Mouse (Mus musculus) olfactory bulb, adult 2 months (tissue): ENCODE data around the gene Gng8. TPM values are rescaled to one million over a fixed set of nuclear protein-coding genes. Genes with fewer than 3 reads are reported as not detected.

Experiments used
- H3K27ac ChIP-seq: fragments of 200-500 bp; 2 replicates; pipeline ENCODE4 v1.5.1; 2012; ENCODE audit warnings: low read depth, low read length; ENCODE audit not compliant: insufficient read depth
- H3K4me1 ChIP-seq: fragments of 200-500 bp; 2 replicates; pipeline ENCODE4 v1.6.1; 2012; ENCODE audit warnings: low read length; ENCODE audit not compliant: control insufficient read depth, insufficient read depth
- H3K4me3 ChIP-seq: fragments of 200-500 bp; 2 replicates; pipeline ENCODE4 v1.5.1; 2012; ENCODE audit warnings: mild to moderate bottlenecking, low read depth, low read length, moderate library complexity; ENCODE audit not compliant: insufficient read depth
- CTCF ChIP-seq: fragments of 200-500 bp; IDR thresholded peaks from 2 replicates; pipeline ENCODE4 v1.5.1; 2012; ENCODE audit warnings: low read depth, mild to moderate bottlenecking, low read length, moderate library complexity; ENCODE audit not compliant: insufficient read depth
- POLR2A ChIP-seq: fragments of 200-500 bp; IDR thresholded peaks from 2 replicates; pipeline ENCODE4 v1.6.1; 2012; ENCODE audit warnings: mild to moderate bottlenecking, low read depth, low read length, moderate library complexity; ENCODE audit not compliant: insufficient read depth
- WGBS: fragments of 180-500 bp; shearing (Covaris S2); methylation state at CpG from one replicate; pipeline ENCODE4 v1.1.7; 2018; 5-methylcytosine and 5-hydroxymethylcytosine counted together
- polyA plus RNA-seq: library from polyadenylated mRNA; stranded (reverse); fragments of >200 nt; gene quantifications from 2 replicates; pipeline ENCODE4 v1.2.4, GENCODE M21; 2012; ENCODE audit warnings: low replicate concordance; ENCODE audit not compliant: missing spikeins, insufficient read depth, insufficient read length

Gng8 gene
- polyA plus RNA-seq, 1 experiment, result not detected

- no peak overlapping the region for H3K27ac ChIP-seq
- no peak for TF ChIP-seq POLR2A
- no peak for TF ChIP-seq CTCF
- WGBS, result 93% methylated on average over 4 of the region's 4 CpGs
- H3K4me1 ChIP-seq, result peaks cover 5% of the 10 kb centered on the region
- H3K4me3 ChIP-seq, result no peak overlapping the region
These were observed 40.0 kb upstream of the Gng8 start for GRCm38 (mm10) chr7:16851636-16852035.

- 84% methylated on average over 14 of the region's 14 CpGs for WGBS
- no peak overlapping the region for H3K27ac ChIP-seq
- TF ChIP-seq CTCF, result no peak
- TF ChIP-seq POLR2A, result no peak
These were observed 38.2 kb upstream of the Gng8 start for GRCm38 (mm10) chr7:16853302-16853831.

GRCm38 (mm10) chr7:16858336-16858735 lies 33.2 kb upstream of the Gng8 start:
- WGBS, result 21% methylated on average over 17 of the region's 17 CpGs
- peak overlapping the region; percentile 37 for H3K4me3 ChIP-seq
- TF ChIP-seq POLR2A (no peak), CTCF (peak; percentile 72)
- no peaks in the 10 kb centered on the region for H3K4me1 ChIP-seq
- H3K27ac ChIP-seq, result no peak overlapping the region

More at GRCm38 (mm10) chr7:16853302-16853831, 38.2 kb upstream of the Gng8 start:
- no peak overlapping the region for H3K4me3 ChIP-seq
- peaks cover 5% of the 10 kb centered on the region for H3K4me1 ChIP-seq

- TF ChIP-seq CTCF (no peak), POLR2A (no peak)
- no peak overlapping the region for H3K27ac ChIP-seq
- no peak overlapping the region for H3K4me3 ChIP-seq
- peaks cover 3% of the 10 kb centered on the region; the same call in 1 of the 2 replicates for H3K4me1 ChIP-seq
- 24% methylated on average over 5 of the region's 5 CpGs for WGBS
These were observed 31.5 kb upstream of the Gng8 start for GRCm38 (mm10) chr7:16859902-16860651.

GRCm38 (mm10) chr7:16867488-16867887 lies 24.1 kb upstream of the Gng8 start:
- H3K27ac ChIP-seq, result no peak overlapping the region
- WGBS, result 88% methylated on average over 3 of the region's 3 CpGs

GRCm38 (mm10) chr7:16869497-16869896 lies 22.1 kb upstream of the Gng8 start:
- H3K27ac ChIP-seq, result peak overlapping the region; percentile 99
- peaks cover 17% of the 10 kb centered on the region for H3K4me1 ChIP-seq
- peak overlapping the region; percentile 64 for H3K4me3 ChIP-seq
- 9% methylated on average over 16 of the region's 16 CpGs for WGBS
- no peak for TF ChIP-seq CTCF
- TF ChIP-seq POLR2A, result peak; percentile 69

More at GRCm38 (mm10) chr7:16867488-16867887, 24.1 kb upstream of the Gng8 start:
- Histone ChIP-seq H3K4me1 (peaks cover 18% of the 10 kb centered on the region), H3K4me3 (no peak overlapping the region)
- TF ChIP-seq POLR2A, result no peak
- TF ChIP-seq CTCF, result no peak

GRCm38 (mm10) chr7:16871600-16871999 lies 20.0 kb upstream of the Gng8 start:
- Histone ChIP-seq H3K4me3 (no peak overlapping the region), H3K4me1 (peaks cover 19% of the 10 kb centered on the region), H3K27ac (no peak overlapping the region)
- TF ChIP-seq CTCF (no peak), POLR2A (no peak)
- 86% methylated on average over 10 of the region's 10 CpGs for WGBS

- WGBS, result 97% methylated on average over 9 of the region's 9 CpGs
- TF ChIP-seq POLR2A (no peak), CTCF (no peak)
- Histone ChIP-seq H3K4me1 (peaks cover 24% of the 10 kb centered on the region), H3K4me3 (no peak overlapping the region), H3K27ac (no peak overlapping the region)
These were observed 19.1 kb upstream of the Gng8 start for GRCm38 (mm10) chr7:16872478-16872877.

- Histone ChIP-seq H3K27ac (no peak overlapping the region), H3K4me1 (peaks cover 24% of the 10 kb centered on the region), H3K4me3 (no peak overlapping the region)
- TF ChIP-seq POLR2A (no peak), CTCF (no peak)
- 84% methylated on average over 4 of the region's 4 CpGs for WGBS
These were observed 18.2 kb upstream of the Gng8 start for GRCm38 (mm10) chr7:16873392-16873791.
